Mouse (Mus musculus): ENCODE results near the gene Rpl38. TPM values are rescaled to one million over a fixed set of nuclear protein-coding genes. Genes with fewer than 3 reads are reported as not detected.

Rpl38 gene
- total and polyA plus RNA-seq, 2 experiments from 2014 or later = 977 to 1,541 TPM

DNA sequence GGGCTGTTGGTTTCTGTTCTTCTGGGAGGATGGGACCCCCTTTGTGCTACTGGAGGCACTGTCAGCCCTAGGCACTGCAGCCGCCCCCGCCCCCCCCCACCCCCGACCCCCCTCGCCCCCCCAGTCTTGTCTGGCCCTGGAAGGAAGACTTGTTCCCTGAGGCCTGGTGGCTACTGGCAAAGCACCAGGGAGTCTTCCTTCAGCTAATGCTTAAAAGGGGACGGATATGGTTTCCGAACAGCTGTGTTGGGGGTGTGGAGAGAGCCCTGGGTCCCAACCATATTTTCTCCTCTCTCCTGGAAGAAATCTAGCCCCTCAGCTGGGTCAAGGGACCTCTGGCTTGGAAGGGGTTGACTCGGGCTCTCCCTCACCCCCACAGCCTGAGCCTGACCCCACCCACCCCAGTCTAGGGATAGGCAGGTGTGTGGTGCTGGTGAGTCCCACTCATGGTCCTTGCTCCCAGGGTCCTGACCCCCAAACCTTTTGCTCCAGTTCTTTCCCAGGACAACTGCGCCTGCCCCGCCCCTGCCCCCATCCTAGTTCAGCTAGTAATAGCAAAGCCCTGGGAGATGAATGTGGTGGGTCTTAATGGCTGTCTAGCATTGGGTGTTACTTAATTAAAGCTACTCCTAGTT, 8.7 kb downstream of the Rpl38 start:
- DNase-seq (ENCODE audit: low spot score) (no peak), ATAC-seq (ENCODE audit: low FRiP score) (no peak)
- H3K27me3 ChIP-seq (ENCODE audit: insufficient read depth, low read length) = no peaks in the 10 kb centered on the region; the same call in 1 of the 2 replicates
- H3K9me3 ChIP-seq (ENCODE audit: low read length) = no peaks in the 10 kb centered on the region
- H3K9ac ChIP-seq (replicated peaks; ENCODE audit: low read length, poor library complexity, severe bottlenecking) = no peak overlapping the region
- peak overlapping the region; percentile 71 for H3K4me2 ChIP-seq (ENCODE audit: low read depth, low read length, poor library complexity, severe bottlenecking)
- peaks cover 16% of the 10 kb centered on the region for H3K36me3 ChIP-seq (ENCODE audit: insufficient read depth, low read length)
- WGBS = 53% methylated on average over 5 of the region's 9 CpGs
- no peak overlapping the region for H3K27ac ChIP-seq (ENCODE audit: low read depth, low read length)
- TF ChIP-seq CTCF (IDR thresholded peaks at IDR 0.05) = no peak
- peak overlapping the region; percentile 43 for H3K4me3 ChIP-seq (ENCODE audit: low read depth, low read length)
- peaks cover 5% of the 10 kb centered on the region; the same call in 1 of the 2 replicates for H3K4me1 ChIP-seq (ENCODE audit: insufficient read depth, low read length)

- no peak for ATAC-seq (ENCODE audit: low FRiP score)
- Histone ChIP-seq H3K4me1 (ENCODE audit: insufficient read depth, low read length) (peaks cover 5% of the 10 kb centered on the region; the same call in 1 of the 2 replicates), H3K36me3 (ENCODE audit: insufficient read depth, low read length) (no peaks in the 10 kb centered on the region), H3K27ac (ENCODE audit: low read depth, low read length) (no peak overlapping the region), H3K9me3 (ENCODE audit: low read length) (no peaks in the 10 kb centered on the region), H3K27me3 (ENCODE audit: insufficient read depth, low read length) (no peaks in the 10 kb centered on the region; the same call in 1 of the 2 replicates), H3K4me3 (ENCODE audit: low read depth, low read length) (no peak overlapping the region), H3K4me2 (ENCODE audit: low read depth, low read length, poor library complexity, severe bottlenecking) (no peak overlapping the region), H3K9ac (replicated peaks; ENCODE audit: low read length, poor library complexity, severe bottlenecking) (no peak overlapping the region)
- DNase-seq (ENCODE audit: low spot score) = no peak
- 70% methylated on average over 8 of the region's 8 CpGs for WGBS
- TF ChIP-seq CTCF (IDR thresholded peaks at IDR 0.05) = no peak
Measured at GRCm38 (mm10) chr11:114679582-114679981, 11.3 kb downstream of the Rpl38 start.

DNA sequence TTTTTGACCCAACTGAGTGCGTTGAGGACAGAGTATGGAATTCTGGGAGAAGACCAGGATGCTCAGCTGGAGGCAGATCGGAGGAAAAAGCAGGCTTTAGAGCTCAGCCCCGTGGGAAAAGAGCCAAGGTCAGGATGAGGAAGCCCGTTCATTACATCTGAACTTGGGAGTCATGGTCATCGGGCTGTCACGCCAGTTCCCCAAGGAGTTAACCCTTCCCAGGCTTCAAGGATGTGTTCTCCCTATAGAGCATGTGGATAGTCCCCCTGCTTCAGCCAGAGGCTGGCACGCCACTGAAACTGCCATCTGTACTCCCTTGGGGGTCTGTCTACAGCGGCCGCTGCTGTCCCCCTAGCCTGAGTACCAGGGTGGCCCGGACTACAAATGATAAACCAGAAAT, 12.0 kb downstream of the Rpl38 start:
- Histone ChIP-seq H3K4me1 (ENCODE audit: insufficient read depth, low read length) (peaks cover 4% of the 10 kb centered on the region; the same call in 1 of the 2 replicates), H3K36me3 (ENCODE audit: insufficient read depth, low read length) (no peaks in the 10 kb centered on the region), H3K4me3 (ENCODE audit: low read depth, low read length) (no peak overlapping the region), H3K4me2 (ENCODE audit: low read depth, low read length, poor library complexity, severe bottlenecking) (no peak overlapping the region), H3K27me3 (ENCODE audit: insufficient read depth, low read length) (no peaks in the 10 kb centered on the region; the same call in 1 of the 2 replicates), H3K9ac (replicated peaks; ENCODE audit: low read length, poor library complexity, severe bottlenecking) (no peak overlapping the region), H3K27ac (ENCODE audit: low read depth, low read length) (no peak overlapping the region), H3K9me3 (ENCODE audit: low read length) (no peaks in the 10 kb centered on the region)
- no peak for TF ChIP-seq CTCF (IDR thresholded peaks at IDR 0.05)
- ATAC-seq (ENCODE audit: low FRiP score) (no peak), DNase-seq (ENCODE audit: low spot score) (no peak)
- WGBS = 48% methylated on average over 10 of the region's 10 CpGs

- ATAC-seq (ENCODE audit: low FRiP score) (no peak), DNase-seq (ENCODE audit: low spot score) (no peak)
- Histone ChIP-seq H3K9ac (replicated peaks; ENCODE audit: low read length, poor library complexity, severe bottlenecking) (no peak overlapping the region), H3K4me2 (ENCODE audit: low read depth, low read length, poor library complexity, severe bottlenecking) (no peak overlapping the region), H3K36me3 (ENCODE audit: insufficient read depth, low read length) (no peaks in the 10 kb centered on the region), H3K4me1 (ENCODE audit: insufficient read depth, low read length) (no peaks in the 10 kb centered on the region), H3K4me3 (ENCODE audit: low read depth, low read length) (no peak overlapping the region), H3K27ac (ENCODE audit: low read depth, low read length) (no peak overlapping the region), H3K27me3 (ENCODE audit: insufficient read depth, low read length) (no peaks in the 10 kb centered on the region; the same call in 1 of the 2 replicates), H3K9me3 (ENCODE audit: low read length) (no peaks in the 10 kb centered on the region)
- WGBS = 60% methylated on average over 5 of the region's 5 CpGs
- no peak for TF ChIP-seq CTCF (IDR thresholded peaks at IDR 0.05)
Measured at GRCm38 (mm10) chr11:114681054-114681453, 12.7 kb downstream of the Rpl38 start.

DNA sequence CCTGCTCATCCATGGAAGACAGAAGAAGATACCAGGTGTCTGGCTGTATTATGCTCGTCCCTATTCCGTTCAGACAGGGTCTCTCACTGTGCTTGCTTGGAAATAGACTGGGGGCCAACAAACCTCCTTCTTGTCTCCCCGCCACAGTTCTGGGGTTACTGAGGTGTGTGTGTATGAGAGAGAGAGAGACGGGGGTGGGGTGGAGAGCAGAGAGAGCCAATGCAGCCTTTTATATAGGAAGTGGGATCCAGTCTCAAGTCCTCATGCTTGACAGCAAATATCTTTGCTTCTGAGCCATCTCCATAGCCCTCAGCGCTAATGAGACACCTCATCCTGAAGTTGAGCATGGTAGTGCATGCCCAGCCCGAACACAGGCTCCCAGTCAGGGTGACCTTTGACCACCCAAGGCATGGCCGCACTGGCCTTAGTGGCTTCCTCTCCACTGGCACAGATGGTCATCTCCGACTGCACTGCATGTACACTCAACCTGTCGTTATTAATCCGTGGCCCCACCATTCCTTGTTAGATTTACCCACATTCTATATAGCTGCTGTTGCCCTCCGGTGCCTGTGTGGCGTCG, 14.1 kb downstream of the Rpl38 start:
- no peak overlapping the region for H3K4me2 ChIP-seq (ENCODE audit: low read depth, low read length, poor library complexity, severe bottlenecking)
- no peaks in the 10 kb centered on the region for H3K36me3 ChIP-seq (ENCODE audit: insufficient read depth, low read length)
- no peak overlapping the region for H3K4me3 ChIP-seq (ENCODE audit: low read depth, low read length)
- no peak for ATAC-seq (ENCODE audit: low FRiP score)
- no peak for TF ChIP-seq CTCF (IDR thresholded peaks at IDR 0.05)
- H3K27ac ChIP-seq (ENCODE audit: low read depth, low read length) = no peak overlapping the region
- H3K27me3 ChIP-seq (ENCODE audit: insufficient read depth, low read length) = no peaks in the 10 kb centered on the region
- DNase-seq (ENCODE audit: low spot score) = no peak
- H3K9ac ChIP-seq (replicated peaks; ENCODE audit: low read length, poor library complexity, severe bottlenecking) = no peak overlapping the region
- no peaks in the 10 kb centered on the region for H3K4me1 ChIP-seq (ENCODE audit: insufficient read depth, low read length)
- 96% methylated on average over 13 of the region's 13 CpGs for WGBS
- no peaks in the 10 kb centered on the region for H3K9me3 ChIP-seq (ENCODE audit: low read length)

DNA sequence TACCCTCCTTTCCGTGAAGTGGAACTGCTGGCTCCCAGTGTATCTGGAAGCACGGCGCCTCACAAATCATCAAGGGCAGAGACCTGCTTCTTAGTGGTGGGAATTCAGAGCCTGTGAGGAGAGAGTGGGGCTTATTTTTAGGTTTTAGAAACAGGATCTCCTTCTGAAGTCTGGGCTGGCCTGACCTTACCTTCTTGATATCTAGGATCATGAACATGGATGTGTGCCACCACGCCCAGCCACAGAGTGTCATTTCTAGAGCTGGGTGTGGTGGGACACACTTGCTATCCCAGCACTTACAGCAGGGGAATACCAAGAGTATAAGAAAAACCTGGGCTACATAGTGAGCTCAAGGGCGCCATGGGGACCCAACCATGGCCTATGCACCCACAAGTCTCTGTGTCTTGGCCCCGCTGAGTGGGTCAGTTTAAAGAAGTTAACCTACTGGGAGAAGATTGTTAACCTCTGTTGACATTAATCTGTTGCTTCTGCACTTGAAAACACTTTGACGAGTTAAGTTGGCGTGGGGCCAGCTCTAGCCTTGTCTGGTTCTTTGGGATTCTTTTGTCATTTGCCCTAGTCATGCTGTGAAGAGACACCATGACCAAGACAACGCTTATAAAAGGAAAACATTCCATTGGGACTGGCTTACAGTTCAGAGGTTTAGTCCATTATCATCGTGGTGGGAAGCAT, 14.9 kb downstream of the Rpl38 start:
- 74% methylated on average over 10 of the region's 10 CpGs for WGBS
- no peak overlapping the region for H3K4me2 ChIP-seq (ENCODE audit: low read depth, low read length, poor library complexity, severe bottlenecking)
- DNase-seq (ENCODE audit: low spot score) = no peak
- no peak overlapping the region for H3K27ac ChIP-seq (ENCODE audit: low read depth, low read length)
- H3K9me3 ChIP-seq (ENCODE audit: low read length) = no peaks in the 10 kb centered on the region
- ATAC-seq (ENCODE audit: low FRiP score) = no peak
- no peaks in the 10 kb centered on the region for H3K4me1 ChIP-seq (ENCODE audit: insufficient read depth, low read length)
- H3K9ac ChIP-seq (replicated peaks; ENCODE audit: low read length, poor library complexity, severe bottlenecking) = no peak overlapping the region
- no peak for TF ChIP-seq CTCF (IDR thresholded peaks at IDR 0.05)
- no peaks in the 10 kb centered on the region for H3K27me3 ChIP-seq (ENCODE audit: insufficient read depth, low read length)
- no peaks in the 10 kb centered on the region for H3K36me3 ChIP-seq (ENCODE audit: insufficient read depth, low read length)
- no peak overlapping the region for H3K4me3 ChIP-seq (ENCODE audit: low read depth, low read length)

Data from midbrain, postnatal 0 days (tissue).